Mouse (Mus musculus): ENCODE results near the gene Pcdh9.

GRCm38 (mm10) chr14:93342781-93343180 is 547.7 kb downstream of the Pcdh9 start:
- no peak for TF ChIP-seq CTCF (IDR thresholded peaks at IDR 0.05; ENCODE audit: insufficient read depth, low read depth, low read length)
- TF ChIP-seq POLR2A (IDR thresholded peaks at IDR 0.05; ENCODE audit: insufficient read depth, low read depth, low read length) = no peak
